Mouse (Mus musculus) embryonic fibroblast, embryonic 13.5 days (primary cell): ENCODE measurements around the gene Kazald1. TPM values are rescaled to one million over a fixed set of nuclear protein-coding genes. Genes with fewer than 3 reads are reported as not detected.

ENCODE experiments used
- H3K27ac ChIP-seq: 2 replicates; pipeline ENCODE4 v1.5.1; 2012; ENCODE audit warnings: low read length, control low read depth, inconsistent platforms; ENCODE audit not compliant: insufficient read depth
- H3K4me1 ChIP-seq: 2 replicates; pipeline ENCODE4 v1.6.1; 2011; ENCODE audit warnings: low read length; ENCODE audit not compliant: control insufficient read depth, insufficient read depth
- H3K4me3 ChIP-seq: 2 replicates; pipeline ENCODE4 v1.5.1; 2011; ENCODE audit warnings: mild to moderate bottlenecking, control low read depth, low read length; ENCODE audit not compliant: insufficient read depth
- CTCF ChIP-seq: IDR thresholded peaks from 2 replicates; pipeline ENCODE4 v1.5.1; 2011; ENCODE audit warnings: mild to moderate bottlenecking, control low read depth, low read length, moderate library complexity, borderline replicate concordance; ENCODE audit not compliant: insufficient read depth
- POLR2A ChIP-seq: IDR thresholded peaks from 2 replicates; pipeline ENCODE4 v1.6.1; 2011; ENCODE audit warnings: low read depth, mild to moderate bottlenecking, control low read depth, low read length, moderate library complexity
- polyA plus RNA-seq: library from polyadenylated mRNA; stranded (reverse); fragments of >200 nt; gene quantifications from 2 replicates; pipeline ENCODE4 v1.2.4, GENCODE M21; 2011; ENCODE audit warnings: low read depth; ENCODE audit not compliant: missing spikeins, insufficient read length

Kazald1 gene
- 7.3 and 7.8 TPM in 2 replicates for polyA plus RNA-seq

DNA sequence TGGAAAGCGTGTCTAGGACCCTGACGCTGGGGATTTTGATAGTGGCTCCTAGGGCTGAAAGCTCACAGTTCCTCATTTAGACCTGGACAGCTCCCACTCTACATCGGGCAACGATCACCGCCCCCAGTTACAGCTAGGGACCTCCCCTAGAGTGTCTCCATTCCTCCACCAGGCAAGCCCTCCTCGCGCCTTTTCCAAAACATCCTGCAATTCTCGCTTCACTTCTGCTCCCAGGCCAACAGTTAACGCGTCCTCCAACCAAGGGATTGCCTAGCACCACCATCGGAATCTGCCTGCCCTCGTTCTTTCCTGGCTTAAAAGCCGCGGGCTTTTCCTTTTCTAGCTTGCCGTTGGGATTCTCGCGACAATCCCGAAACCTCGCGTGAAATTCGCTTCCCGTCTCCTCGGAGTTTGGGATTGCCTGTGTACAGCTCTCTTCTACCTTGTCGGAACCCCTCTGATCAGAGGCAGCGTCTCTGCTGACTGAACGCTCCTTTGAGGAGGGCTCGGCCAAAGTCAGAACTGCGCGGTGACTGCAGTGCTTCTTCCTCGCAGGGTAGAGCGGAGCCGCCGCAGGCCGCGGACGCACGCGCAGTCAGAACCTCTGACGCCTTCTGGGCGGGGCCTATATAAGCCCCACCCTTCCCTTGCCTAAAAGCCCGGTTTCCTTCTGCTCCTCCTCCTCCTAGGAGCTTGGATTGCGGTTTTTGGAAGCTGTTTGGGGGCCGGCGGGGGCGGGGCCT lies at the start of gene Kazald1:
Gene Kazald1, plus strand, starts transcription at position 662 of the 743 bp plus-strand sequence.
- Histone ChIP-seq H3K4me1 (no peaks in the 10 kb centered on the region; the same call in 1 of the 2 replicates), H3K4me3 (peak within 1 kb of the TSS; percentile 67)

DNA sequence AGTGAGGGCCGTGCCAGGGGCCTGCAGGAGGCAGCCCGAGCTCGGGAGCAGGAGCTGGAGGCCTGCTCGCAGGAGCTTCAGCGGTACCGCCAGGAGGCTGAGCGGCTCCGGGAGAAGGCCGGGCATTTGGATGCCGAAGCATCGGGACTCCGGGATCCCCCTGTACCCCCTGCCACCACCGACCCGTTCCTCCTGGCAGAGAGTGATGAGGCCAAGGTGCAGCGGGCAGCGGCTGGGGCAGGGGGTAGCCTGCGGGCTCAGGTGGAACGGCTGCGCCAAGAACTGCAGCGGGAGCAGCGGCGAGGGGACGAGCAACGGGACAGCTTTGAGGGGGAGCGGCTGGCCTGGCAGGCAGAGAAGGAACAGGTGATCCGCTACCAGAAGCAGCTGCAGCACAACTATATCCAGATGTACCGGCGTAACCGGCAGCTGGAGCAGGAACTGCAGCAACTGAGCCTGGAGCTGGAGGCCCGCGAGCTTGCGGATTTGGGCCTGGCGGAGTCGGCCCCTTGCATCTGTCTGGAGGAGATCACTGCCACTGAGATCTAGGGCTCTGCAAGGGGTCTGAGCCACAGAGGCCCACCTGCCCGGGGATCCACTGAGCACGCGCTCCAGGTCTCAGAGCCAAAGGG lies 49.0 kb upstream of the Kazald1 start:
- no peaks in the 10 kb centered on the region for H3K4me1 ChIP-seq
- TF ChIP-seq POLR2A (no peak), CTCF (no peak)
- no peak overlapping the region for H3K4me3 ChIP-seq
- H3K27ac ChIP-seq = no peak overlapping the region

More for the DNA sequence above, at the start of gene Kazald1:
- H3K27ac ChIP-seq = peak within 1 kb of the TSS; percentile 86
- TF ChIP-seq POLR2A = peak; percentile 96
- TF ChIP-seq CTCF = no peak

DNA sequence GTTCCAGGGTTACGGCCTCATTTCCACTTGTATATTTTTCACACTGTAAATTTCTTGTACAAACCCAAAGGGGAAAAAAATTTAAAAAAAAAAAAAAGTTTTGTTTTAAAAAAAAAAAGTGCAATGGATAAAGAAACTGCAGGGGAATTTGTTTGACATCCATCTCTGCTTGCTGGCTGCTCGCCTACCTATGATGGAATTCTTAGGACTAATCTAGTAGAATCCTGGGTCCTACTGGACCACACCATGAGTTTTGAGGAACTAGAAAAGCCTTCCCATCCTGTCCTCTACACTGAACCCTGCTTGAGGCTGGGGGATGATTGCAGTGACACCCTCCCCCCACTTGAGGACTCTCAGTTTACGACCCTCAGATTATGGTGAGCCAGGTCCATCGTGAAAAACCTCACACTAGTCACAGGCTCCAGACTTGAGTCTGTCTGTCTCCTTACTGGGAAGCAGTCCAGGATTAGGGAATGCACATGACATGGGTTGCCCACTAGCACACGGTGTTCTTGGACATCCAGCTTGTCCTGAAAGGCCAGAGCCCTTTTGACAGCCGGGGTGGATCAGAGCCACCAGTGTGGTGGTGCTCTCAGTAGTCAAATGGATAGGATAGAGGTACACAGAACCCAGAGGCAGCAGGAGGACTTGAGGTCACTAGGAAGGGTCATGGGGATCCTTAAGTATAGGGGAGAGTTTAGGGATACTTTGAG lies 47.9 kb upstream of the Kazald1 start:
- no peak overlapping the region for H3K27ac ChIP-seq
- no peak overlapping the region for H3K4me3 ChIP-seq
- no peak for TF ChIP-seq CTCF
- no peak for TF ChIP-seq POLR2A
- no peaks in the 10 kb centered on the region for H3K4me1 ChIP-seq

DNA sequence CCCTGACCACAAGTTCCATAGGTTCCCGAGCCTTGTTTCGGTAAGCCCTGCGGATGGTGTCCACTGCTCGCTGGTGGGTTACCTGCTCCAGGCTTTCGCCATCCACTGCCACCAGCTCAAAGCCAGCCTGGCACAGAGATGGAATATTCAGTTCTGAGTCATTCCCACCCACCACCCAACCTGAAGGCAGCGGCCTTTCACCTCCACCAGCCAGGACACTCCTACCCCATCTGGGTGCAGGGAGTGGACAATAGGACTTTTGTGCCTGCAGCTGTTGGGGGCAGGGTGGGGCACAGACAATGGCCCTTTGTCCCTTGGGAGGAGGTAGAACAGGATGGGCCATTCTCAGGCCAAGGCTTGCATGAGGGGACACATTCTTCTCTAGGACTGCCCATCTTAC lies 47.2 kb upstream of the Kazald1 start:
- H3K4me3 ChIP-seq = no peak overlapping the region
- no peak overlapping the region for H3K27ac ChIP-seq
- no peak for TF ChIP-seq POLR2A
- no peaks in the 10 kb centered on the region for H3K4me1 ChIP-seq

DNA sequence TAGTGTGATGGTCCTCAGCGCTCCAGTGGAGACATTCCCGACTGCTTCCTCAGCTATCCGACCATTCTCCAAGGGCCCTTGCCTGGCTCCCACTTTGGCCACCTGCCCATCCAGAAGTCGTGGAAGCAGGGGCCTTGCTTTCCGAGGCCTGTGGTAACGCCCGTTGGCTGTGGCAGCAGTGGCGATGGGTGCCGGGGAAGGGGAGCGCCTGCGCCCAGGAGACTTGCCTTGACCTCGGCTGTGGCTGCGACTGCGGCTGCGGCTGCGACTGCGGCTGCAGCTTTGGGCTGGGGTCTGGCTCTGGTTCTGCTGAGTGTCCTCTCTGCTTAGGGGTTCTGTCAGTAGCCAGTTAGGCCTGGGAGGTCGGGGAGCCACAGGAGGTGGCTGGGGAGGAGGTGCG lies 46.3 kb upstream of the Kazald1 start:
- no peak overlapping the region for H3K27ac ChIP-seq
- H3K4me1 ChIP-seq = no peaks in the 10 kb centered on the region
- no peak for TF ChIP-seq CTCF
- TF ChIP-seq POLR2A = no peak
- H3K4me3 ChIP-seq = no peak overlapping the region

DNA sequence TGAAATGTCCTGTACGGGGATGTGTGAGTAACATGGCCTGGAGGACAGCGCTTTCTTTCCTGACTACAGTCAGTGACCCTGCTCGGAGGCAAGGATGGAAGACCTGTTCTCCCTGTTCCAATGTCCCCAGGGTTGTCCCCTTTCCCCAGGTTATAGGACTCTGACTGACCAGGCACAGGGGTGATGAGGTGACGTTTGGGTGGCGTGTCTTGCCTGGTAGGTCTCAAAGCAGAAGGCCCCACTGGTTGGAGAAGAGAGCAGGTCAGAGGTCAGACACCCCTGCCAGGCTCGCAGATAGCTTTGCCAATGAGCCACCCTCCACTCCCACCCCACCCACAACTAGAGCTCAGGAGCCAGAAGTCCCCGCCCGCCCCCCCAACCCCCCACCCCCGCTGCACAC lies 45.5 kb upstream of the Kazald1 start:
- Histone ChIP-seq H3K4me3 (no peak overlapping the region), H3K4me1 (no peaks in the 10 kb centered on the region), H3K27ac (no peak overlapping the region)
- no peak for TF ChIP-seq POLR2A
- no peak for TF ChIP-seq CTCF

DNA sequence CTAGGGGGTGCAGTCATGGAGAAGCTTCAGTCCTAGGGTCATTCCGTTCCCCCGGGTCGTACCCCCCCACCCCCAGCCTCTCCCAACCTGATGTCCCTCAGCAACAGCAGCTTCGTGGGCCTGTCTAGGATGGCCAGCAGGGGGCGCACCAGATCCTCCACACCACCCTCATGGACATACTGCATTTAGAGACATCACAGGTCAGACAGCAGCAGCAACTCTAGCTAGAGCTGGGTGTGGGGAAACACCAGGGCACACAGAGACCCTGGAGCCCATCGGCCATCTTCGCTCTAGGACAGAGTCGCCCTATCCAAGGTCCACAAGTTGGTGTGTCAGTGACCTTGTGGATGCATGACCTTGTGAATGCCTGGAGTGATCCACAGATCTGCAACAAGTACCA lies 44.9 kb upstream of the Kazald1 start:
- Histone ChIP-seq H3K4me1 (no peaks in the 10 kb centered on the region), H3K4me3 (no peak overlapping the region), H3K27ac (no peak overlapping the region)
- TF ChIP-seq POLR2A (no peak), CTCF (peak; percentile 89)

DNA sequence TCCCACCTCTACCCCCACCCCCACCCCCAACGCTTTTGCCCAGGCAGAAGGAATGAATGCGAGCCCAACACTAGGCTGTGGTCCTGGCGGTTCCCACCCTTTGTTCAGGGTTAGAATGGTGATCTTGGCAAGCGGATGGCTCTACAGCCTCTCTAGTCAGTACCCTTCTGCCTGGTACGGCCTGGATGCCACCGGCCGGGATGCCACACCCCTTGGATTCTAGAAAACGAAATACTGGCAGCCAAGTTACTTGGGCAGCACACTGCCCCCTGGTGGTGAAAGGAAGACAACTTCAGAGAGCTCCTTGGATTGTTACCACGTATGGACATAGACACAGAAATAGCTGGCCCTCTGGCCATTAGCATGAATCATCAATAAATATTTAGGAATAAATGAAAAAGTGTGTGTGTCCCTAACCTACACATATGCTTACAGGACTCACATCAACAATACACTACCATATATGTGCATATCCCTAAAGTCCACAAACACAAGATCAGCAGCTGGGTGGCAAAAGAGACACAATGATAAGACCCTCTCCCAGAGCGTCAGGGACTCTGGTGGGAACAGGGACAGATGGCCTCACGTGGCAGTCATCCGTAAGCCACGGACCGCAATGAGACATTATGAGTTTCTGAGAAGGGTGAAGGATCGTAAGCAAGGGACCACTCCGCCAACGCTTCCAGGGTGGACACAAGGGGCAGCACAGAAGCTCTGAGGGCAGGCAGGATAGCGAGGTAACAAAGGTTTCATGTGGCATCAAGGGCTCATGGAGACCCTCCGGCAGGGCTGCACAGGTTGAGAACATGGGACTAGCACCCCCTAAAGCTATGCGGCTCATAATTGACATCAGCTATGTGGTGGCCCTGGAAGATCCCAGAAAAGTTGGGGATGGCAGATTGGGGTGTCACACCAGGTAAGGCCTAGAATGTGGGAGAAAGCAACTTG lies 44.0 kb upstream of the Kazald1 start:
- Histone ChIP-seq H3K4me3 (no peak overlapping the region), H3K27ac (no peak overlapping the region), H3K4me1 (no peaks in the 10 kb centered on the region)
- TF ChIP-seq CTCF = peak; percentile 51; the same call in 1 of the 2 replicates
- TF ChIP-seq POLR2A = no peak

DNA sequence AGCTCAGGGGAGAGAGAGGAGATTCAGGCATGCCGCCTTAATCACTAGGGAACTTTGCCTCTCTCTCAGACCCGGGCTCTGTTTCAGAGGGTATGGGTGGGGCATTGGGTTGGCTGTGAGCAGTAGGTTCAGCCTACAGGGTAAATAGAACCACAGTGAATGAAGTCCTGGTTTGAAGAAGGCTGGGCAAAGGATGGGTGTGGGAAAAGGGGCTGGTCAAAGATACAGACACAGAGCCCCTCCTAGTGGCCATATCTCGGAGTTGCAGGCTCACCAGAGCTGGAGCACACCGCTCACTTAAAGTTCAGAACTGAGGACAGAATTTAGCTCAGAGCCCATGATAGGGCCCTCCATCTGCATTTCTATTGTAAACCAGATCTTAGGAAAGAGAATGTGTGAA lies 43.3 kb upstream of the Kazald1 start:
- Histone ChIP-seq H3K27ac (no peak overlapping the region), H3K4me1 (no peaks in the 10 kb centered on the region)
- TF ChIP-seq POLR2A = no peak
- TF ChIP-seq CTCF = peak; percentile 54; the same call in 1 of the 2 replicates

More for the DNA sequence above, 43.3 kb upstream of the Kazald1 start:
- no peak overlapping the region for H3K4me3 ChIP-seq
